Mouse (Mus musculus) limb, embryonic 15.5 days (tissue): ENCODE results near the gene Atg3. TPM values are rescaled to one million over a fixed set of nuclear protein-coding genes. Genes with fewer than 3 reads are reported as not detected.

Experiments
- ATAC-seq: fragments of 200-750 bp; cut with Nextera tagmentation; 2 replicates; pipeline ENCODE4 v1.8.0; 2017; ENCODE audit warnings: low read depth, moderate TSS enrichment; ENCODE audit not compliant: insufficient number of reproducible peaks, low FRiP score, low TSS enrichment
- H3K27ac ChIP-seq: fragments of 300-500 bp; sonication (generic); 2 replicates; pipeline ENCODE4 v1.5.1; 2015; ENCODE audit warnings: moderate library complexity, mild to moderate bottlenecking, inconsistent platforms
- H3K27me3 ChIP-seq: fragments of 300-500 bp; sonication (generic); 2 replicates; pipeline ENCODE4 v1.6.1; 2015; ENCODE audit warnings: inconsistent platforms
- H3K36me3 ChIP-seq: fragments of 300-500 bp; sonication (generic); 2 replicates; pipeline ENCODE4 v1.6.1; 2015; ENCODE audit warnings: inconsistent platforms
- H3K4me1 ChIP-seq: fragments of 300-500 bp; sonication (generic); 2 replicates; pipeline ENCODE4 v1.6.1; 2015; ENCODE audit warnings: inconsistent platforms
- H3K4me2 ChIP-seq: fragments of 300-500 bp; sonication (generic); 2 replicates; pipeline ENCODE4 v1.6.1; 2015; ENCODE audit warnings: mild to moderate bottlenecking, inconsistent platforms
- H3K4me3 ChIP-seq: fragments of 300-500 bp; sonication (generic); 2 replicates; pipeline ENCODE4 v1.5.1; 2015; ENCODE audit warnings: mild to moderate bottlenecking, inconsistent platforms
- H3K9ac ChIP-seq: fragments of 300-500 bp; sonication (generic); 2 replicates; pipeline ENCODE4 v1.6.1; 2015; ENCODE audit warnings: inconsistent platforms
- H3K9me3 ChIP-seq: fragments of 300-500 bp; sonication (generic); 2 replicates; pipeline ENCODE4 v1.6.1; 2016; ENCODE audit warnings: inconsistent platforms
- WGBS: fragments of 180-500 bp; shearing (Covaris S2); methylation state at CpG from one replicate; pipeline ENCODE4 v1.1.7; 2015; 5-methylcytosine and 5-hydroxymethylcytosine counted together
- polyA plus RNA-seq: library from polyadenylated mRNA; unstranded; fragments of >200 nt; fragmentation: Nextera tagmentation; extraction: Ambion mirVana; gene quantifications from 2 replicates; pipeline ENCODE4 v1.2.1, GENCODE M21; 2015

The Atg3 gene
- polyA plus RNA-seq, 1 experiment from 2014 or later: 41.6 TPM

GRCm38 (mm10) chr16:45145119-45145518 is 13.5 kb upstream of the Atg3 start:
- H3K9me3 ChIP-seq: no peaks in the 10 kb centered on the region
- H3K36me3 ChIP-seq: peaks cover 67% of the 10 kb centered on the region
- H3K27me3 ChIP-seq: no peaks in the 10 kb centered on the region
- no peak overlapping the region for H3K4me3 ChIP-seq
- no peak overlapping the region for H3K4me2 ChIP-seq
- WGBS: 90% methylated on average over 6 of the region's 6 CpGs
- H3K27ac ChIP-seq: no peak overlapping the region
- H3K9ac ChIP-seq: no peak overlapping the region
- no peak for ATAC-seq
- H3K4me1 ChIP-seq: no peaks in the 10 kb centered on the region

GRCm38 (mm10) chr16:45148488-45149082 is 10.0 kb upstream of the Atg3 start:
- Histone ChIP-seq H3K36me3 (peaks cover 64% of the 10 kb centered on the region), H3K9me3 (no peaks in the 10 kb centered on the region), H3K4me1 (no peaks in the 10 kb centered on the region), H3K4me3 (no peak overlapping the region), H3K4me2 (no peak overlapping the region), H3K27ac (no peak overlapping the region), H3K9ac (no peak overlapping the region), H3K27me3 (no peaks in the 10 kb centered on the region)
- 92% methylated on average over 10 of the region's 10 CpGs for WGBS
- no peak for ATAC-seq

GRCm38 (mm10) chr16:45154741-45155250 is 3.8 kb upstream of the Atg3 start:
- ATAC-seq: no peak

GRCm38 (mm10) chr16:45158136-45158521 is 456 bp upstream of the Atg3 start:
- Histone ChIP-seq H3K4me3 (peak overlapping the region; percentile 72), H3K27ac (peak overlapping the region; percentile 93), H3K4me2 (peak overlapping the region; percentile 81), H3K4me1 (peaks cover 19% of the 10 kb centered on the region), H3K36me3 (peaks cover 4% of the 10 kb centered on the region; the same call in 1 of the 2 replicates), H3K9me3 (no peaks in the 10 kb centered on the region), H3K9ac (peak overlapping the region; percentile 57), H3K27me3 (no peaks in the 10 kb centered on the region)
- under 1% methylated on average over 20 of the region's 20 CpGs for whole genome bisulfite sequencing
- ATAC-seq: peak; percentile 70

More at GRCm38 (mm10) chr16:45154741-45155250, 3.8 kb upstream of the Atg3 start:
- Histone ChIP-seq H3K36me3 (peaks cover 23% of the 10 kb centered on the region), H3K9me3 (no peaks in the 10 kb centered on the region), H3K4me3 (no peak overlapping the region), H3K9ac (no peak overlapping the region), H3K27ac (no peak overlapping the region), H3K27me3 (no peaks in the 10 kb centered on the region), H3K4me1 (peaks cover 14% of the 10 kb centered on the region), H3K4me2 (no peak overlapping the region)
- 81% methylated on average over 3 of the region's 3 CpGs for WGBS

GRCm38 (mm10) chr16:45159389-45159716 is 768 bp downstream of the Atg3 start:
- no peak for ATAC-seq
- Histone ChIP-seq H3K36me3 (peaks cover 4% of the 10 kb centered on the region; the same call in 1 of the 2 replicates), H3K27ac (peak overlapping the region; percentile 93), H3K9me3 (no peaks in the 10 kb centered on the region), H3K4me1 (peaks cover 19% of the 10 kb centered on the region), H3K4me2 (peak overlapping the region; percentile 64), H3K27me3 (no peaks in the 10 kb centered on the region), H3K9ac (peak overlapping the region; percentile 74), H3K4me3 (peak overlapping the region; percentile 72)
- WGBS: 3% methylated on average over 11 of the region's 11 CpGs

GRCm38 (mm10) chr16:45178552-45178951 is 20.0 kb downstream of the Atg3 start:
- ATAC-seq: no peak
- no peak overlapping the region for H3K9ac ChIP-seq
- H3K4me1 ChIP-seq: no peaks in the 10 kb centered on the region
- H3K27ac ChIP-seq: no peak overlapping the region
- H3K36me3 ChIP-seq: peaks cover 7% of the 10 kb centered on the region
- no peaks in the 10 kb centered on the region for H3K9me3 ChIP-seq
- no peak overlapping the region for H3K4me3 ChIP-seq
- no peaks in the 10 kb centered on the region for H3K27me3 ChIP-seq
- no peak overlapping the region for H3K4me2 ChIP-seq
- 90% methylated on average over 2 of the region's 2 CpGs for WGBS

- WGBS: 89% methylated on average over 5 of the region's 5 CpGs
- Histone ChIP-seq H3K4me2 (no peak overlapping the region), H3K9me3 (no peaks in the 10 kb centered on the region), H3K27ac (no peak overlapping the region), H3K4me1 (no peaks in the 10 kb centered on the region), H3K36me3 (peaks cover 19% of the 10 kb centered on the region), H3K4me3 (no peak overlapping the region), H3K9ac (no peak overlapping the region), H3K27me3 (no peaks in the 10 kb centered on the region)
- ATAC-seq: no peak
Measured at GRCm38 (mm10) chr16:45181824-45182223, 23.2 kb downstream of the Atg3 start.

GRCm38 (mm10) chr16:45192613-45193012 is 34.0 kb downstream of the Atg3 start:
- no peak overlapping the region for H3K9ac ChIP-seq
- H3K9me3 ChIP-seq: no peaks in the 10 kb centered on the region
- H3K27me3 ChIP-seq: no peaks in the 10 kb centered on the region
- 4% methylated on average over 1 of the region's 1 CpGs for WGBS
- no peak overlapping the region for H3K27ac ChIP-seq
- H3K4me2 ChIP-seq: no peak overlapping the region
- H3K4me3 ChIP-seq: no peak overlapping the region
- peaks cover 9% of the 10 kb centered on the region; the same call in 1 of the 2 replicates for H3K36me3 ChIP-seq
- no peak for ATAC-seq
- H3K4me1 ChIP-seq: no peaks in the 10 kb centered on the region

GRCm38 (mm10) chr16:45196816-45197215 is 38.2 kb downstream of the Atg3 start:
- Histone ChIP-seq H3K9ac (no peak overlapping the region), H3K4me2 (no peak overlapping the region), H3K4me1 (no peaks in the 10 kb centered on the region), H3K27ac (no peak overlapping the region), H3K27me3 (no peaks in the 10 kb centered on the region), H3K36me3 (no peaks in the 10 kb centered on the region), H3K4me3 (no peak overlapping the region), H3K9me3 (no peaks in the 10 kb centered on the region)
- whole genome bisulfite sequencing: 33% methylated on average over 6 of the region's 6 CpGs
- ATAC-seq: peak; percentile 58; the same call in 1 of the 2 replicates

- Histone ChIP-seq H3K27me3 (no peaks in the 10 kb centered on the region), H3K27ac (no peak overlapping the region), H3K9ac (no peak overlapping the region), H3K4me2 (no peak overlapping the region), H3K4me1 (no peaks in the 10 kb centered on the region), H3K9me3 (no peaks in the 10 kb centered on the region), H3K36me3 (no peaks in the 10 kb centered on the region), H3K4me3 (no peak overlapping the region)
- 94% methylated on average over 2 of the region's 2 CpGs for WGBS
- no peak for ATAC-seq
Measured at GRCm38 (mm10) chr16:45201395-45201794, 42.8 kb downstream of the Atg3 start.

- H3K27me3 ChIP-seq: no peaks in the 10 kb centered on the region
- no peaks in the 10 kb centered on the region for H3K36me3 ChIP-seq
- WGBS: 75% methylated on average over 4 of the region's 4 CpGs
- ATAC-seq: no peak
- H3K4me3 ChIP-seq: no peak overlapping the region
- no peak overlapping the region for H3K27ac ChIP-seq
- no peak overlapping the region for H3K9ac ChIP-seq
- no peaks in the 10 kb centered on the region for H3K4me1 ChIP-seq
- no peak overlapping the region for H3K4me2 ChIP-seq
- no peaks in the 10 kb centered on the region for H3K9me3 ChIP-seq
Measured at GRCm38 (mm10) chr16:45204438-45204837, 45.9 kb downstream of the Atg3 start.

- Histone ChIP-seq H3K4me1 (no peaks in the 10 kb centered on the region), H3K9me3 (no peaks in the 10 kb centered on the region), H3K36me3 (no peaks in the 10 kb centered on the region), H3K9ac (no peak overlapping the region), H3K27ac (no peak overlapping the region), H3K27me3 (no peaks in the 10 kb centered on the region), H3K4me3 (no peak overlapping the region), H3K4me2 (no peak overlapping the region)
- 85% methylated on average over 12 of the region's 12 CpGs for WGBS
- ATAC-seq: no peak
Measured at GRCm38 (mm10) chr16:45204859-45205670, 46.5 kb downstream of the Atg3 start.
